Mouse (Mus musculus) thymus, adult 2 months (tissue): ENCODE results near the gene Mbnl1.
"Not testable (repeated sequence)": the region's sequence is repeated elsewhere in the genome, so short reads cannot be mapped to it uniquely, and the experiment has no call there.

ENCODE experiments used
- CTCF ChIP-seq: fragments of 200-500 bp; IDR thresholded peaks from 2 replicates; pipeline ENCODE4 v1.5.1; 2012; ENCODE audit warnings: mild to moderate bottlenecking, control low read depth, low read length, moderate library complexity, borderline replicate concordance; ENCODE audit not compliant: control insufficient read depth, poor library complexity, insufficient read depth; ENCODE audit errors: extremely low read depth
- POLR2A ChIP-seq: fragments of 200-500 bp; IDR thresholded peaks from 2 replicates; pipeline ENCODE4 v1.6.1; 2012; ENCODE audit warnings: mild to moderate bottlenecking, low read length, control low read depth, moderate library complexity; ENCODE audit not compliant: control insufficient read depth, poor library complexity, insufficient read depth; ENCODE audit errors: extremely low read depth

GRCm38 (mm10) chr3:60468667-60469066 is 4.0 kb upstream of the Mbnl1 start:
- not testable (repeated sequence) for TF ChIP-seq CTCF, POLR2A
